Mouse (Mus musculus): ENCODE measurements around the gene Rab17. TPM values are rescaled to one million over a fixed set of nuclear protein-coding genes. Genes with fewer than 3 reads are reported as not detected.

The Rab17 gene
- polyA plus RNA-seq, 1 experiment = 0.12 TPM

- no peaks in the 10 kb centered on the region for H3K36me3 ChIP-seq (ENCODE audit: control insufficient read depth, insufficient read depth, low read length)
- no peak for TF ChIP-seq CTCF (IDR thresholded peaks at IDR 0.05; ENCODE audit: control insufficient read depth, insufficient read depth, insufficient replicate concordance, low read depth, low read length)
- no peak overlapping the region for H3K27ac ChIP-seq (ENCODE audit: control insufficient read depth, insufficient read depth, low read depth, low read length)
- H3K4me3 ChIP-seq (ENCODE audit: control insufficient read depth, low read depth, low read length) = no peak overlapping the region
- H3K4me1 ChIP-seq (ENCODE audit: control insufficient read depth, insufficient read depth, low read length) = no peaks in the 10 kb centered on the region
- H3K27me3 ChIP-seq (ENCODE audit: control insufficient read depth, insufficient read depth, low read length) = no peaks in the 10 kb centered on the region
Observed at GRCm38 (mm10) chr1:91009266-91009665, 39.8 kb upstream of the Rab17 start.

- H3K4me1 ChIP-seq (ENCODE audit: control insufficient read depth, insufficient read depth, low read length) = no peaks in the 10 kb centered on the region
- H3K27me3 ChIP-seq (ENCODE audit: control insufficient read depth, insufficient read depth, low read length) = no peaks in the 10 kb centered on the region
- no peak overlapping the region for H3K4me3 ChIP-seq (ENCODE audit: control insufficient read depth, low read depth, low read length)
- H3K36me3 ChIP-seq (ENCODE audit: control insufficient read depth, insufficient read depth, low read length) = no peaks in the 10 kb centered on the region
- TF ChIP-seq CTCF (IDR thresholded peaks at IDR 0.05; ENCODE audit: control insufficient read depth, insufficient read depth, insufficient replicate concordance, low read depth, low read length) (no peak), POLR2A (IDR thresholded peaks at IDR 0.05; ENCODE audit: control insufficient read depth, low read depth, low read length) (no peak)
- no peak overlapping the region for H3K27ac ChIP-seq (ENCODE audit: control insufficient read depth, insufficient read depth, low read depth, low read length)
Observed at GRCm38 (mm10) chr1:91008746-91009145, 39.3 kb upstream of the Rab17 start.

- H3K36me3 ChIP-seq (ENCODE audit: control insufficient read depth, insufficient read depth, low read length) = no peaks in the 10 kb centered on the region
- no peaks in the 10 kb centered on the region for H3K27me3 ChIP-seq (ENCODE audit: control insufficient read depth, insufficient read depth, low read length)
- H3K27ac ChIP-seq (ENCODE audit: control insufficient read depth, insufficient read depth, low read depth, low read length) = no peak overlapping the region
- TF ChIP-seq CTCF (IDR thresholded peaks at IDR 0.05; ENCODE audit: control insufficient read depth, insufficient read depth, insufficient replicate concordance, low read depth, low read length) (no peak), POLR2A (IDR thresholded peaks at IDR 0.05; ENCODE audit: control insufficient read depth, low read depth, low read length) (no peak)
- no peaks in the 10 kb centered on the region for H3K4me1 ChIP-seq (ENCODE audit: control insufficient read depth, insufficient read depth, low read length)
- no peak overlapping the region for H3K4me3 ChIP-seq (ENCODE audit: control insufficient read depth, low read depth, low read length)
Observed at GRCm38 (mm10) chr1:91008147-91008682, 38.8 kb upstream of the Rab17 start.

- Histone ChIP-seq H3K27me3 (ENCODE audit: control insufficient read depth, insufficient read depth, low read length) (no peaks in the 10 kb centered on the region), H3K36me3 (ENCODE audit: control insufficient read depth, insufficient read depth, low read length) (no peaks in the 10 kb centered on the region), H3K4me1 (ENCODE audit: control insufficient read depth, insufficient read depth, low read length) (no peaks in the 10 kb centered on the region), H3K27ac (ENCODE audit: control insufficient read depth, insufficient read depth, low read depth, low read length) (no peak overlapping the region), H3K4me3 (ENCODE audit: control insufficient read depth, low read depth, low read length) (no peak overlapping the region)
- TF ChIP-seq CTCF (IDR thresholded peaks at IDR 0.05; ENCODE audit: control insufficient read depth, insufficient read depth, insufficient replicate concordance, low read depth, low read length) = no peak
- TF ChIP-seq POLR2A (IDR thresholded peaks at IDR 0.05; ENCODE audit: control insufficient read depth, low read depth, low read length) = no peak
Observed at GRCm38 (mm10) chr1:91006708-91007107, 37.2 kb upstream of the Rab17 start.

GRCm38 (mm10) chr1:91006037-91006436, 36.6 kb upstream of the Rab17 start:
- no peak overlapping the region for H3K4me3 ChIP-seq (ENCODE audit: control insufficient read depth, low read depth, low read length)
- H3K27me3 ChIP-seq (ENCODE audit: control insufficient read depth, insufficient read depth, low read length) = no peaks in the 10 kb centered on the region
- no peaks in the 10 kb centered on the region for H3K4me1 ChIP-seq (ENCODE audit: control insufficient read depth, insufficient read depth, low read length)
- no peak overlapping the region for H3K27ac ChIP-seq (ENCODE audit: control insufficient read depth, insufficient read depth, low read depth, low read length)
- no peaks in the 10 kb centered on the region for H3K36me3 ChIP-seq (ENCODE audit: control insufficient read depth, insufficient read depth, low read length)
- TF ChIP-seq POLR2A (IDR thresholded peaks at IDR 0.05; ENCODE audit: control insufficient read depth, low read depth, low read length) (no peak), CTCF (IDR thresholded peaks at IDR 0.05; ENCODE audit: control insufficient read depth, insufficient read depth, insufficient replicate concordance, low read depth, low read length) (no peak)

GRCm38 (mm10) chr1:91003522-91004253, 34.2 kb upstream of the Rab17 start:
- TF ChIP-seq POLR2A (IDR thresholded peaks at IDR 0.05; ENCODE audit: control insufficient read depth, low read depth, low read length) (no peak), CTCF (IDR thresholded peaks at IDR 0.05; ENCODE audit: control insufficient read depth, insufficient read depth, insufficient replicate concordance, low read depth, low read length) (no peak)
- Histone ChIP-seq H3K4me1 (ENCODE audit: control insufficient read depth, insufficient read depth, low read length) (peaks cover 7% of the 10 kb centered on the region), H3K27me3 (ENCODE audit: control insufficient read depth, insufficient read depth, low read length) (no peaks in the 10 kb centered on the region; the same call in 1 of the 2 replicates), H3K36me3 (ENCODE audit: control insufficient read depth, insufficient read depth, low read length) (no peaks in the 10 kb centered on the region), H3K4me3 (ENCODE audit: control insufficient read depth, low read depth, low read length) (no peak overlapping the region), H3K27ac (ENCODE audit: control insufficient read depth, insufficient read depth, low read depth, low read length) (no peak overlapping the region)

- peaks cover 16% of the 10 kb centered on the region for H3K4me1 ChIP-seq (ENCODE audit: control insufficient read depth, insufficient read depth, low read length)
- no peaks in the 10 kb centered on the region for H3K36me3 ChIP-seq (ENCODE audit: control insufficient read depth, insufficient read depth, low read length)
- H3K27ac ChIP-seq (ENCODE audit: control insufficient read depth, insufficient read depth, low read depth, low read length) = no peak overlapping the region
- H3K27me3 ChIP-seq (ENCODE audit: control insufficient read depth, insufficient read depth, low read length) = no peaks in the 10 kb centered on the region; the same call in 1 of the 2 replicates
- TF ChIP-seq CTCF (IDR thresholded peaks at IDR 0.05; ENCODE audit: control insufficient read depth, insufficient read depth, insufficient replicate concordance, low read depth, low read length) = no peak
- no peak for TF ChIP-seq POLR2A (IDR thresholded peaks at IDR 0.05; ENCODE audit: control insufficient read depth, low read depth, low read length)
- no peak overlapping the region for H3K4me3 ChIP-seq (ENCODE audit: control insufficient read depth, low read depth, low read length)
Observed at GRCm38 (mm10) chr1:91002641-91003040, 33.2 kb upstream of the Rab17 start.
